Mouse (Mus musculus) testis, postnatal 10 days (tissue): ENCODE data around the gene Erf.

Experiments
- DNase-seq: peaks from one replicate; pipeline ENCODE4 v3.0.0; 2021; ENCODE audit warnings: low spot score

Gene Erf

GRCm38 (mm10) chr7:25210482-25210881, 40.1 kb downstream of the Erf start:
- DNase-seq, result no peak

- DNase-seq, result no peak
These were observed 41.4 kb downstream of the Erf start for GRCm38 (mm10) chr7:25209161-25209622.

GRCm38 (mm10) chr7:25206094-25206830, 44.3 kb downstream of the Erf start:
- DNase-seq, result peak; percentile 48

DNA sequence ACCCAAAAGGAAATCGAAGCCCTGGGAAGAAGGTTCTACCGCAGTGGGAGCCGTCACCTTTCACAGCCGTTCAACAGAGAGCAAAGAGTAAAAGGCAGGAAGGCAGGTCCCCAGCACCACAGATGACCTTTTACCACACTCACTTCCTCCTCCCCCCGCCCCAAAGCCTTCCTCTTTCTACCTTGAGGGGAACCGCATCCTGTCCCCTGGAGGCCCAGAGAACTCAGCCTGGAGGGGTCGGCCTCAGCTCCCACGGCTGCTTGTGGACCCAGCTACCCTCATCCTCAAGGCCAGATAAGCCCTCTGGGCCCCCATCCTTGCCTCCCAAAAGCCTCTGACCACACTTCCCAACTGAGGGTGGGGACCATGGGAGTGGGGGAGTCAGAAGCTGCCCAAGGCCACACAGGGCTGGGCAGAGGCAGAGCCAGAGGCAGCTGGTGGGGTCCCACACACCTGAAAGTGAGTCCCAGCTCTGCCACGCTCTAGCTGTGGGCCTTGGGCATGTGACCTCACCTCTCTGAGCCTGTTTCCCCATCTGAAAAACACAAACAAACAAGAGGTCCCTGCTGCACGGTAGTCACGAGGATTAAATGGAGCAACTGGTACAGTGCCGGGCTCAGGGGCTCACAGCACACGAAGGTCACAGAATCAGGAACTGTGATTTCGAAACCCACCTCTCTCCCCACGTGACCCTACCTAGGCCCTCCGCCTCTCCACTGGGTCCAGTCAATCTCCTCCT, 45.0 kb downstream of the Erf start:
- no peak for DNase-seq

- DNase-seq, result peak; percentile 37
These were observed 46.9 kb downstream of the Erf start for GRCm38 (mm10) chr7:25203624-25204023.

DNA sequence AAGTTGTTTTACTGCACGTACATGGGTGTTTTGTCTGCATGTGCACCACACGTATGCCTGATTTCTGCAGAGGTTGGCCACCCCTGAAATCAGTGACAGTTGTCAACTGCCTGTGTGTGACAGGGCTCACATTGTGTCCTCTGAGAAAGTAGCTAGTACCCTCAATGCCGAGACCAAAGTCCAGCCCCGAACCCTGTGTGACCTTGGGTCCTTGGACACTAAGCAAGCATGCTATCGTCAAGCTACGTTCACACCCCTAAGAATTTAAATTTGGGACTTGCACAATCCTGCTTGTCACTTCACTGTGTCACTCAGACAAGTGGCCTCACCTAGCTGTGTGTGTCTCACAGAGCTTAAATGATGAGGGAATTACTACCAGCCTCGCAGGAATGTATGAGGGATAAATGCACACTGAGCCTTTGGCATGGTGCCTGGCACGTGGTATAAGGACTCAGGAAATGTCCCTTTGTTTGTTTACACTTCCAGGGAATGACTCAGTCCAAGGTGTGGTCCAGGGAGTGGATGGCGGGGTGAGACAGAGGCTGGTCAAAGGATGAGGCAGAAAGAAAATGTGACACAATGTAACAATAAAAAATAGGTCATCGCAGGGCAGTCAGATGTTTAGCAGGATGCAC, 53.1 kb downstream of the Erf start:
- DNase-seq, result no peak

DNA sequence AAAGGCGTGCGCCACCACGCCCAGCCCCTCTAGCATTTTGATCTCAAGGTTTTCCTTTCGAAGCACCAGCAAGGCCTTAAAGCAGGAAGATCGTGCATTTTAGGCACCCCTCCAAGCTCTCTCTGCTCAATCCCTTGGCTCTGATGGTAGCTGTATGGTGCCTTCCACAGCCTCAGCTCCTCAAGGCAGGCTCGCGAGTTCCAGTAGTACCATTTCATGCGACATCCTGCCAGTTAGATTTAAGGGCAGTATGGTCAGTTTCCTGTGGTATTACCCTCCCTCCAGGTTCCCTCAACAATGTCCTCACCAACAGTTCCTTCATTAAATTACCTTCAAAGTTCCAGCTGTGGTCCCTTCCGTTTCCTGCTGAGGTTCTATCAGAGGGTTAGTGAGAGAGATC, 54.5 kb downstream of the Erf start:
- no peak for DNase-seq

DNA sequence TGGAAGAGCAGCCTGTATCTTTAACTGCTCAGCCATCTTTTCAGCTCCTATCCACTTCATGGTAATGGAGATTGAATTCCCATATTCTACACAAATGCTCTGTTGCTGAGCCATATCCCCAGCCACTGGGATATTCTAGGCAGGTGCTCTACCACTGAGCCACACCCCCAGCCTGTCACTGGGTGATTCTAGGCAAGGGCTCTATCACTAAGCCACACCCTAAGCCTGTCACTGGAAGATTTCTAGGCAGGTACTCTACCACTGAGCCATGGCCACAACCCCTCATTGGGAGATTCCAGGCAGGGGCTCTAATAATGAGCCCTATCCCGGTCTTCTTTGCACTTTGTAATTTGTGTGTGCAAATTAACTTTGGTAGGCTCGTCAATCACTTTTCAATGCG, 55.4 kb downstream of the Erf start:
- DNase-seq, result no peak
